Mouse (Mus musculus) adrenal gland, adult 18-20 months (tissue): ENCODE measurements around the gene Vip. TPM values are rescaled to one million over a fixed set of nuclear protein-coding genes. Genes with fewer than 3 reads are reported as not detected.

Source experiments
- DNase-seq, 2 experiments: peaks; one replicate each; pipeline ENCODE4 v3.0.0; 2021 to 2022; ENCODE audit warnings: low spot score in 2 of 2
- long read RNA-seq, 2 experiments: library from polyadenylated mRNA; stranded (forward); transcript quantifications; one replicate each; pipeline ENCODE4 v2.0.0; 2021
- total RNA-seq, 2 experiments: library from RNA; stranded (reverse); gene quantifications; 1 replicate in 1 of 2; 2 replicates in 1 of 2; pipeline ENCODE4 v1.2.3; 2021

The Vip gene
- not detected for total RNA-seq
- long read RNA-seq, experiment 1 = 0 reads
- long read RNA-seq, experiment 2, partial matches to known transcripts = 0 of 1 reads
- long read RNA-seq, experiment 2, other reads (novel, unspliced or antisense) = 1 of 1 reads

DNA sequence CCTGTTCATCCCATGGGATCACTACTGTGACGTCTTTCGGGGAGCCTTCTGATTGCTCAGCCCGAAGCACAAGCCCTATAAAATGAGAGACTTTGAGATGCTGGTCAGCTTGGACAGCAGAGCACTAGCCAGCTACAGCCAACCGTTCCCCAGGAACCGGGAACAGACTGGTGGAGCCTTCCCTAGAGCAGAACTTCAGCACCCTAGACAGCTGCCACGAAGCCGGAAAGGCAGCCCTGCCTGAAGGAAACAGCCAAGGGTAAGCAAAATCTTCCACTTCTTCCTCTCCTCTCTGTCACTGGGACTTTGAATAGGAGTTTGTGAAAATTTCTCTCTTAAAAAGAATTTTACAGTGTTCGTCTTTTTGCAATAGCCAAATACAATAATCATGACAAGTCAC, at the start of gene Vip:
Vip (plus strand) TSS at position 107 of the 400 bp plus-strand sequence.
- DNase-seq = no peak

DNA sequence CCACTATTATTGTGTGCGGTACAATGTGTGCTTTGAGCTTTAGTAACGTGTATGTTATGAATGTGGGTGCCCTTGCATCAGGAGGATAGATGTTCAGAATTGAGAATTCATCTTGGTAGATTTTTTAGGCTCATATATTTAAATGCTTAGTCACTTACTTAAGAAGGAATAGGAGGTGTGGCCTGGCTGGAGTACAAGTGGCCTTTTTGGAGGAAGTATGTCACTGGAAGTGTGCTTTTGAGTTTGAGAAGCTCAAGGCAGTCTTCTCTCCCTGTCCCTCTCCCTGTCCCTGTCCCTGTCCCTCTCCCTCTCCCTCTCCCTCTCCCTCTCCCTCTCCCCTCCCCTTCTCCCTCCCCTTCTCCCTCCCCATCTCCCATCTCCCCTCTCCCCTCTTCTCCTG, 48.0 kb upstream of the Vip start:
- DNase-seq = no peak

DNA sequence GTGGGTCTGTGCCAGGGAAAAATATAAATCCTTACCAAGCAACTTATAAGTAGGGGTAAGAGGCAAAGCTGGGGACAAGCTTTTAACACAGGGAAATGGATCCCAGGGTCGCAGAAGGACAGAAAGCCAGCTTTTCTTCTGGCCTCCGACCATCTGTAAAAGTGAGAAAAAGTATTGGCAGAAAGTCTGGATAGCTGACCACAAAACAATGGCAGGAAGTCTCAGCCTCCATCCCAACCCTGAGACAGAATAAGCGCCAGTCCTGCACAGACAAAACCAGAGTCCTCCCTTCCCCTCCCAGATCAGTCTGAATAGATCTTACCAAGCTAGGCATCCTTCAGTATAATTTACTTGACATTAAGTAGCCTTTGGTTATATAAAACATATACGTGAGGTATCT, 47.0 kb upstream of the Vip start:
- no peak for DNase-seq

DNA sequence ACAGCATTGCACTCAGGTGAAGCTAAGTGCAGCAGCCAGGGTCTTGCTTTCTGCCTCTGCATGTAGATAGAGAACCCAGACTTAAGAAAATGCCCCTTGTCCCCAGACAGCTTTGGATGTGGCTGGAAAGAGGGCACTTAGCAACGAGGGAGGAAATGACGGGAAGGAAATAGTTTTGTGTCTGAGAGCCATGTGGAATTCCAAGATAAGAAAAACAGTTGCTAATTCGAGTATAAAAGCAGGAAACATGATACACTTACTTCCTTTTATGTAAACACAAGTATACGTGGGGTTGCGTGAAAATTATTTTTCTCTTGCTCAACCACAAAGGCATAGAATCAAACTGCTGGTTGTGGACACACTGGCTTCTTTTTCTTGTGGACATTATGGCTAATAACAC, 45.6 kb upstream of the Vip start, which contains the start of gene Myct1:
Myct1 (plus strand) TSS at position 312 of the 400 bp plus-strand sequence.
- DNase-seq = no peak

DNA sequence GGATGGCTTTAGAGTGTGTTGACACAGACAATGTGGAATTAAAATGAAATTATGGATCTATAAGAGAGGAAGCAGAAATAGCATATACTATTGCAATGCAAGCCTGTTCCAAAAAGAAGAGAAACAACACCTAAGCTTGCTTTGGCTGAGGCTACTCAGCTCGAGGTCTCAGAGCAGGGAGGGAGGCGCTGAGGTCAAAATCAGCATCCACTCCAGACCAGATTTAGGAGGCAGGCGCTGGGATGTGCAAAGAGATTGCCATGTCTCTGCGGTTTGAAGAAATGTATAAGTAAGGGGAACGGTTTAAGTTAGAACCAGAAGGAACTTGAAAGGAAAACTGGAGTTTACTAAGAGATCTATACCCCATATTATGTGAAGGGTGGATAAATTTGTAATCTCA, 44.6 kb upstream of the Vip start:
- DNase-seq = no peak

DNA sequence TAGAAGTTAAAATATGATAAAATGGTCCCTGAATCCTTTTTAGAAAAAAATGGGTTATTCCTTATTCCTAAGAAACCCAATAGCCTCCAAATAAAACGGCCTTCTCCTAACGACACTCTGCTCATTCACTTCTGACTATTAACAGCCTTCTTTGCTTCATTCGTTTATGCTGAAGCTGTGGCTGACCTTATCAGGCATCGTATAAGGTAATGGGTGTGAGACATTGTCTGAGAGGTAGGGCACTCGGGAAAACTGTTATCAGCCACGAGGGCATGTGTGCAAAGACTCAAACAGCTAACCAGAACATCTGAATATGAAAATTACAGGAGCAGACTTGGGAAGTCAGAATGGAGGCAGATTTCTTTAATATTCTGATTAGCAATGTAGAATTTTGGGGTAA, 42.5 kb upstream of the Vip start:
- no peak for DNase-seq

DNA sequence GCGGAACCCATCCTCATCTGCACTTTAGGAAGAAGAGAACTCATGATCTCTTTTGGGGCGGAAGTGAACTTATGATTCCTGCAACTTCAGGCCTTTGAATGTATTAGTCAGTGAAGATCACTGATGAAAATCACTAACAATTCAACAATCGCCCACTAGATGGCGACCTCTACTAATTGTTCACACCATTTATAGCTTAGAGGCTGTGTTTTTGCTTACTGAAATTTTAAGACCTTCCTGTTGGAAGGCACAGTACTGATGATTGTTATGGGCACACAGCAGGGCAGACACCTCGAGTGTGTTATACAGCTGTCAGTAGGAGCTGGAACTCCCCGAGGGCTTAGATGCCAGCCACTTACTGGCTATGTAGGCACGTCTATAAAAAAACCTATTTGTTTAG, 38.9 kb upstream of the Vip start:
- DNase-seq = peak; percentile 56 to 72

DNA sequence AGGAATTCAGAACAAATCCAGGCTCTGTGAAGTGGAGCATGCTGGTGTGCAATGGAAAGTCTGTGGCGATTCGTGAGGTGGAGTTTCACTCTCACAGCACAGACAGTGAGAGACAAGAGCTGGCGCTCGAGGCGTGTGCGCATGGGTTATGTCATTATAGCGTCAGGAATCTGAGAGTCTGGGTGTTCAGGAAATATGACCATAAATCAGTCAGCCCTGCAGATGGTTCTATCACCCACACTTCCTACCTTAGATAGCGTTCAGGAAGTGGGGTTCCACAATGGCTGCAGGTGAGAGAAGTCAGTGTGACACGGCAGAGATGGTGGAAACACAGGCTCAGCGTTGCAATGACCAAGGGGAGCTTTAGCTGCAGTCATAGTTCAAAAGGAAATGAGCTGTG, 35.5 kb upstream of the Vip start:
- DNase-seq = no peak

DNA sequence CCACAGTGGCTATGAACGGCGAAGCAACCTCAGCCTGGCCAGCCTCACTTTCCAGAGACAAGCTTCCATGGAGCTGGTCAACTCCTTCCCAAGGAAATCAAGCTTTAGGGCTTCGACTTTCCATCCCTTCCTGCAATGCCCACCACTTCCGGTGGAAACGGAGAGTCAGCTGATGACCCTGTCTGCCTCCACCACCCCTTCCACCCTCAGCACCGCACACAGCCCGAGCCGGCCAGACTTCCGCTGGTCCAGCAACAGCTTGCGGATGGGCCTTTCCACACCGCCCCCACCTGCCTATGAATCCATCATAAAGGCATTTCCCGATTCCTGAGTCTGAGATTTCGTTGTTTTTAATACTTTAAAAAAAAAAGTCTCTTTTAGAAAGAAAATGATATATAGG, 34.6 kb upstream of the Vip start:
- no peak for DNase-seq

DNA sequence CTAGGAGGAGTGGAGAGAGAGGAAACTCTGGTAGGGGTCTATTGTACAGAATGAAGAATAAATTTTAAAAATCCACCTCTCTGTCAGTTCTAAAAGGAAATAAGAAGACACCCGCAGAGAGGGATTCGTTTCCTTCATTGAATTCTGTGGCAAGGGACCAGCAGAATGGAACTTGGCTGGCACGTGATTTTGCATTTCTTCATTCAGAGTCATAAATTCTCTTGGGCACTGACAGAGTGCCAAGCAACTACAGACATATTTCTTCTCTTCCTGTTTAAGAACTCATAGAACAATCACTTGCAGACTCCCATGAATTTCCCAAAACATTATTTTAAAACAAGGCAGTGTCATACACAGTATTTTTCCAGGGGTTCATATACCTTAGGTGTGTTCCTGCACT, 30.1 kb upstream of the Vip start:
- no peak for DNase-seq

DNA sequence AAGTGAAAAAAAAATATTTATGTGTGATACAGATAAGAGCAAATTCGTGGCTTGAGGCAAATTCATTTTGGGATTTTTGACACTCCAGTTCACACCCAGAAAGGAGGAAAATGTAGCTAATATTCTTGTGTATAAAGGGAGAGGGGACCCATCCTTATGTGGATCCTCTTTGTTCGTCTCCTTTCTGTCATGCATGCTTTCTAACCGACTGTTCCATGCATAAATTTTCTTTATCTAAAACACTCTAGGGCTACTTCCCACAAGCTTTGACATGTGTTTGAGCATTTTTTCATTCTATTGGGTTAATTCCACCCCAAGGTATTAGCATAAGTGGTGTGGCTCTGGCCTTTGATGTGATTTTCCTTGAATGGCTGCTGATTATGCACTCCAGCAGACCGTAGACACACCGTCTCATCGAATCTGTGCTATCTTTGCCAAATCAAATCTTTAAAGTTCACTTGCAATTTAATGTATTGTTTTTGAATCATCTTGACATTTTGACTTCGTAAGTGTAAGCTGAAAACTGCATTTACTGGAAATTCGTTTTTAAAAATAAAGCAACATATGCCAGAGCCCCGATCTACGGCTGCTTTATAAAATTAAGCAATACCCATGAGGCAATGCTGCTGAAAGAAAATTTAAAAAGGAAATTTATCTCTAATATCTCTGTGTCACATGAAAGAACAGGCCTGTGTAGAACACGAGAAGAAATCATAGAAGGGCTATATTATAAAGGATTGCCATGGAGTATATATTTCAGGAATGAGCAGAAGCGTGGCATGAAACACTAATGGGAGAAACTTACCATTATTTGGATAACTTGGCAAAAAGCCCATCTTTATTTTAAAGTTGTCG, 23.6 kb upstream of the Vip start:
- DNase-seq = no peak

DNA sequence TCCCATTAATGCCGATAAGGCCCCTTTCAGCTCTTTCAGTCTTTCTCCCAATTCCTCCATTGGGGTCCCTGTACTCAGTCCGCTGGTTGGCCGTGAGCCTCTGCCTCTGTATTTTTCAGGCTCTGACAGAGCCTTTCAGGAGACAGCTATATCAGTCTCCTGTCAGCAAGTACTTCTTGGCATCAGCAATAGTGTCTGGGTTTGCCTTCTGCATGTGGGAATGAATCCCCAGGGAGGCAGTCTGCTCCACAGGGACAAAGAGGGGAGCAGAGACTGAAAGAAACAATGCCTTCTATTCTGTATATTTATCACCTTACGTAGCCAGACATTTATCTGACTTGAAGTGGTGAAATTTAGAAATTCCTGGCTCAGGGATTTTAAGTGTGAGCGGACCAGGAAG, 12.8 kb upstream of the Vip start:
- DNase-seq = no peak

DNA sequence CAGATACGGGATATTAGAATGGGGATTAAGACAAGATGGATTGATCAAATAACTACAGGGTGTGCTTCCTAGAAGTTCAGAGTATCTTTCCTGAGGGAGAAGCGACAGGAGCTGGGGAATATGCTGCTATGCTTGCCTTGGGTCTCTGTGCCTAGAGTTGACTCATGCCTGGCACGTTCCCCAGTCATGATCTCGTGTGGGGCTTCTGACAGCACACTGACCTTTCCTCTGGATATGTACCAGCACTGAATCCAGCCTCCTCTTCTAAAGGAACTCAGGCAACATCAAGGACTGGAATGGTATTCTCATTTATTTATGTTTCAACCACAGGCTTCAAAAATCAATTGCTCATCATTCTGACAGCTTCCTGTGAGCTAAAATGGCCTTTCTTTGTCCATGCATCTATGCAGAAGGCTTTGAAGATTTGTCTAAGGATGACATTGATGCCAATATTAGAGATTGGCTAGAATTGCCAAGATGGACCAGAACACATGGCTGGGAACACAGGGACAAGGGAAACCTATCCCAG, 5.3 kb upstream of the Vip start:
- peak; percentile 5 to 34 for DNase-seq

DNA sequence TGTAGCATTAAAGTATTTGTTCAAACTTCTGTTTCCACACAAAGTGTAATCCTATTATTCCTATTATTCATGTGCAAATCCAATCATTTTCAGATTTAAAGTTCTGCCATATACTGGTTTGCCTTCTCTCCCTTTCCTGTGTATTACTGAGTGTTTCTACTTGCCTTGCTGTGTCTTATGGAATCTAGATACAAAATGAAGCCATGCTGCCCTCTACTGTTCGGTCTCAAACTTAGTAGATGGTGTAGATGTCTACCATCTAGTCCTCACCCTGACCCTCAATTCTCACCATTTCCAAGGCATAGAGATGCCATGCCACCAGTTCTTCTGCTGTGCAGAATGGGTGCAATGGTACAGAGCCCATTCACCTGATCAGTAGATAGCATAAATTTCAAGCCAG, 4.7 kb upstream of the Vip start:
- peak; percentile 20 to 22 for DNase-seq

DNA sequence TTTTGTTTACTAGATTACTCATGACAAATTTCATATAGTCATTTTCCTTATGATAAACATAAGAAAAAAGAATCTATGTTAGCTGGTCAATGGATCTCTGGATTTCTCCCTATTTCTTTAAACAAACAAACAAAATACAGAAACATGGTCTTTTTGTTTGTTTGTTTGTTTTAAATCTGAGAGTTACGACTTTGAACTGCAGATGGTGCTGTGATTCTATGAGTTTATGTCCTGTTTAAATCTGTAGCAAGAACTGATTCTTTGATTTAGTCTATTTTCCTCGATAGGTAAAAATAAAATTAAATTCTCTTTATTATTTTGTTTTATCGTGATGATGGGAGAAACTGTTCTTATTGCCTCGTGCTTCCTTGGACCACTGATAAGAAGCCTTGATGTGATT, 1.7 kb upstream of the Vip start:
- DNase-seq = no peak

DNA sequence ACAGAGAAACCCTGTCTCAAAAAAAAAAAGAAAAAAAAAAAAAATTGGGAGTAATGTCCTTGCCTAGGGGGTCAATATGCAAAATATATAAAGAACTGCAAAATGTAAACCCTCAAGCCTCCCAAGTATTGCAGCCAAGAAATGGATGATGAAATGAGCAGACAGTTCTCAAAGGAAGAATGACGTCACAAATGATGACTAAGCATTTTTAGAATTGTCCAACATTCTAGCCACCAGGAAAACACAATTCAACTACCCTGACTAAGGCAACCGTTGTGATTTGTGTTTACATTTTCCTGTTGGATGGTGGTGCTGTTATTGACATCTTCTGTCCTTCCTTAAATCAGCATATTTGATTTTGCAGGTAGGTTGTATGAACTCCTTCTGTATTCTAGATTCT, 42.3 kb downstream of the Vip start:
- DNase-seq = no peak

DNA sequence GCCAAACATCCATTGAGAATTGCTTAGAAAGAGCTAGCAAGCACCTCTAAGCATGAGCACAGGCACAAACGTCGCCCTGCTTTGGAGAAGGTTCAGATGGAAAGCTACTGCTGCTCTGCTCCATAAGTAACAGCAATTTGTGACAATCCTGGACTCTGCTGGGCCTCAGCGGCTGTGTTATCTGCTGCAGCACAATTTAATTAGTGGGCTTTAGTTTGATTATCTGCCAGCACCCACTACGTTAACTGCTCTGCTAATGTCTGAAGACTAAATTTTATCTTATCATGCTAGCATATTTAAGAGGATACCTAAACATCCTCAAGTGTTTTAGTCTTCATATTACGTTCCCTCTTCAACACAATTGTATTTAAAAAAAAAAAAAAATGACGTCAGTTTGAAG, 46.6 kb downstream of the Vip start:
- no peak for DNase-seq

DNA sequence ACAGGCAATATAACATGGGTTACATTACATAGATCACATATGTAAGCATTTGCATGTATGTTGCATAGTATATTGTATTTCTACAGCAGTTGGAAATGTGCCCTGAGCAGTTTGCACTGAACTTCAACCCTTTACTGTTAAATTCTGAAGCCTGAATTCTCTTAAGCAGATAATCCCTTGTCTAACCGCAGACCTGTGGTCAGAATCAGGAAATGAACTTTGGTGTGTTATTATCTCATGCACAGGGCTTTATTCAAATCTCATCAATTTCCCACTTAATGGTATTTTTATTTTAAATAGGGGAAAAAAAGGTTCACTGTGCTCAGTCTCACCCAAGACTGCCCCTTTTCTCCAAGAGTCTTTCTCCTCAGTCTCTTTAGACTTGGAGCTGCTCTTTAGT, 55.3 kb downstream of the Vip start:
- no peak for DNase-seq

Other genes starting within 250 kb of the Vip start
- gene Syne1, start 87.7 kb upstream of the Vip start, total RNA-seq = 10 to 100 TPM; 17.9 to 23.0 TPM
- gene Myct1, start 45.4 kb upstream of the Vip start, total RNA-seq = 1 to 10 TPM; 2.9 TPM
- 1 to 10 TPM; 1.8 to 1.9 TPM for gene Fbxo5, start 166.4 kb downstream of the Vip start, total RNA-seq
- 10 to 100 TPM; 10.8 to 12.3 TPM for gene Mtrf1l, start 184.7 kb downstream of the Vip start, total RNA-seq